ENCODE assay signal across 8 mouse cellular contexts in the genomic region with DNA sequence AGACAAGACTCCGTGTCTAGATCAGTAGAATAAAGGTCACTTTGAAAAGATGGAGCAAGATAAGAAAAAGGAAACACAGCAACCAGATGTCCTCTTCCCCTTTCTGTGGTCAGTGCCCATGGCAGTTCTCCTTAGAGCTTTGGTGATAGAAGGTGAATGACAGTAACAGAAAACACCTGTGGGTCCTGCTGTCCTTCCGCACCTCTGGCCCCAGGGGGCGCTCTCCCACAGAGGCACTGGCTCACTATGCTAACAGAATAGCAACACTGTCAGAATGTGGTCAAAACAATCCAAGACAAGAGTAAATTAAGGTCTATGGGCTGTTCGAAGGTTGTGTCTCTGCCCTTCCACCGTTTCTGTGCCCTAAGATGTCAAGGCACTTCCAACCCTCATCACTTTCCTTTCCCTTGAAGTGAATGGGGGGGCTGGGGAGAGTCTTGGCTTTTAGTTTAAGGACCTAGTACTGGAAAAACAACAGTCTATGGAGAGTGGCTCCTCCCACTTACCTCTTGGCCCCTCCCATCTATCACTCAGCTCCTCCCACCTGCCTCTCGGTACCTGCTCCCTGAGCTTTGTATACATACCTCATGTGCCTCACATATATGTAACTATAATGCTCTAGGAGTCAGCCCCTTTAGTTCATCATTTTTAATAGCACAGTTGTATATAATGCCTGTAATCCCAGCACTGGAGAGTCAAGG.
DNase-seq lines count a peak whose midpoint lies in the region; ATAC-seq and TF ChIP-seq lines count a peak whose summit lies in the region.

No protein-coding gene starts in this region.

- peak; percentile 76 for TF ChIP-seq CTCF in lung, postnatal 0 days (IDR thresholded peaks at IDR 0.05)

- DNase-seq in cerebellum, adult 9-11 months: peak; percentile 6
- no peak for DNase-seq in cerebellum, adult 8-10 months
- DNase-seq in midbrain, embryonic 11.5 days (ENCODE audit: low spot score, missing footprints): no peak
- no peak for DNase-seq in midbrain, embryonic 10.5 days (ENCODE audit: low spot score)
- DNase-seq in embryo, embryonic 11 days: peak; percentile 13
- peak; percentile 26 for DNase-seq in lung, postnatal 0 days (ENCODE audit: low spot score)
- peak; percentile 32 to 45 for DNase-seq in thymus, adult 18-20 months
- DNase-seq in left cerebral cortex, postnatal 25 days (ENCODE audit: low spot score in 2 of 2): no peak

- no peak for TF ChIP-seq EP300 in lung, postnatal 0 days (IDR thresholded peaks at IDR 0.05)

- no peak overlapping the region for H3K9ac ChIP-seq in midbrain, embryonic 11.5 days (ENCODE audit: low read length)
- H3K9ac ChIP-seq in lung, postnatal 0 days (replicated peaks; ENCODE audit: low read depth): no peak overlapping the region

- H3K9me3 ChIP-seq in midbrain, embryonic 11.5 days (ENCODE audit: control insufficient read depth, low read length): no peaks in the 10 kb centered on the region
- no peaks in the 10 kb centered on the region for H3K9me3 ChIP-seq in midbrain, embryonic 10.5 days (replicated peaks)
- H3K9me3 ChIP-seq in lung, postnatal 0 days (ENCODE audit: low read length): no peaks in the 10 kb centered on the region

- H3K27me3 ChIP-seq in midbrain, embryonic 11.5 days (ENCODE audit: control insufficient read depth, insufficient read depth, low read length): no peaks in the 10 kb centered on the region
- H3K27me3 ChIP-seq in midbrain, embryonic 10.5 days (ENCODE audit: low read depth, poor library complexity, severe bottlenecking): no peaks in the 10 kb centered on the region; the same call in 1 of the 2 replicates
- no peaks in the 10 kb centered on the region for H3K27me3 ChIP-seq in lung, postnatal 0 days (replicated peaks; ENCODE audit: insufficient read depth, low read length)

- no peak overlapping the region for H3K27ac ChIP-seq in midbrain, embryonic 11.5 days (ENCODE audit: low read depth, low read length)
- H3K27ac ChIP-seq in midbrain, embryonic 10.5 days (replicated peaks): no peak overlapping the region
- H3K27ac ChIP-seq in lung, postnatal 0 days (ENCODE audit: low read length): no peak overlapping the region

- H3K36me3 ChIP-seq in midbrain, embryonic 11.5 days (ENCODE audit: control insufficient read depth, insufficient read depth, low read length): no peaks in the 10 kb centered on the region
- H3K36me3 ChIP-seq in midbrain, embryonic 10.5 days: no peaks in the 10 kb centered on the region
- H3K36me3 ChIP-seq in lung, postnatal 0 days (ENCODE audit: insufficient read depth, low read length): no peaks in the 10 kb centered on the region

- peak; percentile 22; the same call in 1 of the 2 replicates for ATAC-seq in midbrain, embryonic 11.5 days (ENCODE audit: low FRiP score)
- peak; percentile 38 for ATAC-seq in lung, postnatal 0 days

- no peaks in the 10 kb centered on the region for H3K4me1 ChIP-seq in midbrain, embryonic 11.5 days (ENCODE audit: control insufficient read depth, insufficient read depth, low read length)
- H3K4me1 ChIP-seq in midbrain, embryonic 10.5 days: 0 out of 2 replicates have a peak, but pooled peaks cover 5% of the 10 kb centered on the region
- no peaks in the 10 kb centered on the region; the same call in 1 of the 2 replicates for H3K4me1 ChIP-seq in lung, postnatal 0 days (ENCODE audit: insufficient read depth, low read depth, low read length)

- H3K4me2 ChIP-seq in midbrain, embryonic 11.5 days: no peak overlapping the region
- no peak overlapping the region for H3K4me2 ChIP-seq in lung, postnatal 0 days (replicated peaks; ENCODE audit: low read depth, low read length)

- 63% methylated on average over 6 of the region's 6 CpGs for WGBS in midbrain, embryonic 11.5 days
- WGBS in midbrain, embryonic 10.5 days: 65% methylated on average over 6 of the region's 6 CpGs
- 49% methylated on average over 6 of the region's 6 CpGs for WGBS in lung, postnatal 0 days

- intact Hi-C loops in left cerebral cortex, postnatal 25 days (cut with DNase I): no loop called here

- H3K4me3 ChIP-seq in midbrain, embryonic 11.5 days (ENCODE audit: low read depth, low read length): no peak overlapping the region
- no peak overlapping the region for H3K4me3 ChIP-seq in midbrain, embryonic 10.5 days
- no peak overlapping the region for H3K4me3 ChIP-seq in lung, postnatal 0 days (ENCODE audit: low read depth, low read length)

Comparison
In these comparisons a context has a peak if more than half of its experiments do, and no peak if none do; other contexts are left out.
1. DNase-seq: peak in cerebellum, adult 9-11 months (single experiment), embryo, embryonic 11 days (single experiment), lung, postnatal 0 days (single experiment) and thymus, adult 18-20 months (2 of 2); none in cerebellum, adult 8-10 months (single experiment), midbrain, embryonic 11.5 days (single experiment), midbrain, embryonic 10.5 days (single experiment) and left cerebral cortex, postnatal 25 days (0 of 2).